Mouse (Mus musculus): ENCODE measurements at regions not wholly inside any gene's neighbourhood (a gene's known extent, or its start where the extent isn't known, plus 50 kb on each side); places are given as distances from the start of the nearest gene placed in this dataset.
A peak's percentile ranks its signal among the peaks of the same experiment; 100 is the strongest.

GRCm38 (mm10) chr6:81768669-81769537 is 154.6 kb upstream of the Gcfc2 start:
- TF ChIP-seq CTCF (conservative IDR thresholded peaks at IDR 0.05): peak; percentile 87
- DNase-seq (ENCODE audit: low spot score in 2 of 2): peak; percentile 48 to 79
- Histone ChIP-seq H3K4me3 (peak overlapping the region; percentile 8; the same call in 1 of the 2 replicates), H3K27ac (peak overlapping the region; percentile 95)

GRCm38 (mm10) chr6:81770301-81770700 is 153.2 kb upstream of the Gcfc2 start:
- TF ChIP-seq CTCF (conservative IDR thresholded peaks at IDR 0.05): no peak
- no peak for DNase-seq (ENCODE audit: low spot score in 2 of 2)
- no peak overlapping the region for H3K4me3 ChIP-seq
- H3K27ac ChIP-seq: peak overlapping the region; percentile 95; the same call in 1 of the 2 replicates

GRCm38 (mm10) chr6:81771862-81772261 is 151.6 kb upstream of the Gcfc2 start:
- DNase-seq (ENCODE audit: low spot score in 2 of 2): no peak
- no peak overlapping the region for H3K4me3 ChIP-seq
- H3K27ac ChIP-seq: no peak overlapping the region
- TF ChIP-seq CTCF (conservative IDR thresholded peaks at IDR 0.05): no peak

- Histone ChIP-seq H3K27ac (peak overlapping the region; percentile 82), H3K4me3 (no peak overlapping the region)
- no peak for TF ChIP-seq CTCF (conservative IDR thresholded peaks at IDR 0.05)
- DNase-seq (ENCODE audit: low spot score in 2 of 2): no peak
These were observed 141.3 kb upstream of the Gcfc2 start for GRCm38 (mm10) chr6:81782131-81782530.

GRCm38 (mm10) chr6:81782815-81783435 is 140.5 kb upstream of the Gcfc2 start:
- Histone ChIP-seq H3K27ac (peak overlapping the region; percentile 82), H3K4me3 (no peak overlapping the region)
- DNase-seq (ENCODE audit: low spot score in 2 of 2): peak; percentile 33 to 53
- no peak for TF ChIP-seq CTCF (conservative IDR thresholded peaks at IDR 0.05)

- DNase-seq (ENCODE audit: low spot score in 2 of 2): no peak
- Histone ChIP-seq H3K27ac (no peak overlapping the region), H3K4me3 (no peak overlapping the region)
- peak; percentile 57 for TF ChIP-seq CTCF (conservative IDR thresholded peaks at IDR 0.05)
These were observed 128.2 kb upstream of the Gcfc2 start for GRCm38 (mm10) chr6:81795281-81795680.

- TF ChIP-seq CTCF (conservative IDR thresholded peaks at IDR 0.05): no peak
- H3K27ac ChIP-seq: peak overlapping the region; percentile 63
- peak in 1 of 2 experiments; percentile 58 for DNase-seq (ENCODE audit: low spot score in 2 of 2)
- H3K4me3 ChIP-seq: no peak overlapping the region
These were observed 122.6 kb upstream of the Gcfc2 start for GRCm38 (mm10) chr6:81800822-81801221.

GRCm38 (mm10) chr6:81801804-81802203 is 121.7 kb upstream of the Gcfc2 start:
- no peak for TF ChIP-seq CTCF (conservative IDR thresholded peaks at IDR 0.05)
- no peak for DNase-seq (ENCODE audit: low spot score in 2 of 2)
- Histone ChIP-seq H3K27ac (peak overlapping the region; percentile 63; the same call in 1 of the 2 replicates), H3K4me3 (no peak overlapping the region)

GRCm38 (mm10) chr6:81805942-81806341 is 117.5 kb upstream of the Gcfc2 start:
- Histone ChIP-seq H3K4me3 (no peak overlapping the region), H3K27ac (no peak overlapping the region; the same call in 1 of the 2 replicates)
- no peak for DNase-seq (ENCODE audit: low spot score in 2 of 2)
- TF ChIP-seq CTCF (conservative IDR thresholded peaks at IDR 0.05): no peak

- peak in 1 of 2 experiments; percentile 7 for DNase-seq (ENCODE audit: low spot score in 2 of 2)
These were observed 114.8 kb upstream of the Gcfc2 start for GRCm38 (mm10) chr6:81808712-81809111.

GRCm38 (mm10) chr6:81815248-81815961 is 108.1 kb upstream of the Gcfc2 start:
- peak; percentile 27 for TF ChIP-seq CTCF (conservative IDR thresholded peaks at IDR 0.05)
- peak; percentile 66 to 76 for DNase-seq (ENCODE audit: low spot score in 2 of 2)
- H3K27ac ChIP-seq: peak overlapping the region; percentile 93
- no peak overlapping the region for H3K4me3 ChIP-seq

More at GRCm38 (mm10) chr6:81808712-81809111, 114.8 kb upstream of the Gcfc2 start:
- H3K27ac ChIP-seq: no peak overlapping the region
- no peak overlapping the region for H3K4me3 ChIP-seq
- TF ChIP-seq CTCF (conservative IDR thresholded peaks at IDR 0.05): no peak

GRCm38 (mm10) chr6:81815962-81816338 is 107.5 kb upstream of the Gcfc2 start:
- peak in 1 of 2 experiments; percentile 25 for DNase-seq (ENCODE audit: low spot score in 2 of 2)
- no peak overlapping the region for H3K4me3 ChIP-seq
- H3K27ac ChIP-seq: peak overlapping the region; percentile 93
- no peak for TF ChIP-seq CTCF (conservative IDR thresholded peaks at IDR 0.05)

Measured in layer of hippocampus, adult 2 months (tissue).